Mouse (Mus musculus) hindbrain, embryonic 13.5 days (tissue): ENCODE results near the gene Rnf145. TPM values are rescaled to one million over a fixed set of nuclear protein-coding genes. Genes with fewer than 3 reads are reported as not detected.
A peak's percentile ranks its signal among the peaks of the same experiment; 100 is the strongest.
"Not testable (repeated sequence)": the region's sequence is repeated elsewhere in the genome, so short reads cannot be mapped to it uniquely, and the experiment has no call there.

Experiments used
- ATAC-seq: fragments of 200-750 bp; cut with Nextera tagmentation; 2 replicates; pipeline ENCODE4 v1.8.0; 2017; ENCODE audit warnings: moderate TSS enrichment; ENCODE audit not compliant: low FRiP score
- H3K27ac ChIP-seq: fragments of 300-500 bp; sonication (generic); 2 replicates; pipeline ENCODE4 v1.5.1; 2015; ENCODE audit warnings: inconsistent platforms, mild to moderate bottlenecking, moderate library complexity
- H3K27me3 ChIP-seq: fragments of 300-500 bp; sonication (generic); 2 replicates; pipeline ENCODE4 v1.6.1; 2015; ENCODE audit warnings: mild to moderate bottlenecking, inconsistent platforms
- H3K36me3 ChIP-seq: fragments of 300-500 bp; sonication (generic); 2 replicates; pipeline ENCODE4 v1.6.1; 2015; ENCODE audit warnings: mild to moderate bottlenecking, inconsistent platforms
- H3K4me1 ChIP-seq: fragments of 300-500 bp; sonication (generic); replicated peaks from 2 replicates; pipeline ENCODE4 v1.6.1; 2015; ENCODE audit warnings: inconsistent platforms
- H3K4me2 ChIP-seq: fragments of 300-500 bp; sonication (generic); 2 replicates; pipeline ENCODE4 v1.6.1; 2015; ENCODE audit warnings: inconsistent platforms, mild to moderate bottlenecking, moderate library complexity
- H3K4me3 ChIP-seq: fragments of 300-500 bp; sonication (generic); 2 replicates; pipeline ENCODE4 v1.5.1; 2015; ENCODE audit warnings: mild to moderate bottlenecking, inconsistent platforms
- H3K9ac ChIP-seq: fragments of 300-500 bp; sonication (generic); 2 replicates; pipeline ENCODE4 v1.6.1; 2015; ENCODE audit warnings: mild to moderate bottlenecking, inconsistent platforms
- H3K9me3 ChIP-seq: fragments of 300-500 bp; sonication (generic); 2 replicates; pipeline ENCODE4 v1.6.1; 2016; ENCODE audit warnings: inconsistent platforms
- WGBS: fragments of 180-500 bp; shearing (Covaris S2); methylation state at CpG from one replicate; pipeline ENCODE4 v1.1.7; 2015; 5-methylcytosine and 5-hydroxymethylcytosine counted together
- polyA plus RNA-seq: library from polyadenylated mRNA; unstranded; fragments of >200 nt; fragmentation: Nextera tagmentation; extraction: Ambion mirVana; gene quantifications from 2 replicates; pipeline ENCODE4 v1.2.1, GENCODE M21; 2015

Gene Rnf145
- polyA plus RNA-seq, 1 experiment from 2014 or later: 111 TPM

DNA sequence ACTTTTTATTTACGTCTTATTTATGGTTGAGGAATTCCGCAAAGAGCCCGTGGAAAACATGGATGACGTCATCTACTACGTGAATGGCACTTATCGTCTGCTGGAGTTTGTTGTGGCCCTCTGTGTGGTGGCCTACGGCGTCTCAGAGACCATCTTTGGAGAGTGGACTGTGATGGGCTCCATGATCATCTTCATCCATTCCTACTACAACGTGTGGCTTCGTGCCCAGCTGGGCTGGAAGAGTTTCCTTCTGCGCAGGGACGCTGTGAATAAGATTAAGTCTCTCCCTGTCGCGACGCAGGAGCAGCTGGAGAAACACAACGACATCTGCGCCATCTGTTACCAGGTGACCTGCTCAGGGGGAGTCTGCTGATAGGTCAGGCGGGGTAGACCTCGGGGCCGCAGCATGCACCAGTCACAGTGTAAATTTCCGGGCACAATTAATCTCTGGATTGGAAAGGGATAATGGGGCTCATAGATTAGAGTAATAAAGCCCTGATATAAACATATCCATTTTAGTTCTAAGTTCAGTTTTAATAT lies 42.8 kb downstream of the Rnf145 start:
- Histone ChIP-seq H3K4me1 (no peaks in the 10 kb centered on the region), H3K36me3 (peaks cover 85% of the 10 kb centered on the region), H3K9ac (no peak overlapping the region), H3K4me2 (no peak overlapping the region), H3K27me3 (no peaks in the 10 kb centered on the region), H3K4me3 (no peak overlapping the region), H3K27ac (no peak overlapping the region), H3K9me3 (no peaks in the 10 kb centered on the region)
- no peak for ATAC-seq
- WGBS: 79% methylated on average over 21 of the region's 21 CpGs

DNA sequence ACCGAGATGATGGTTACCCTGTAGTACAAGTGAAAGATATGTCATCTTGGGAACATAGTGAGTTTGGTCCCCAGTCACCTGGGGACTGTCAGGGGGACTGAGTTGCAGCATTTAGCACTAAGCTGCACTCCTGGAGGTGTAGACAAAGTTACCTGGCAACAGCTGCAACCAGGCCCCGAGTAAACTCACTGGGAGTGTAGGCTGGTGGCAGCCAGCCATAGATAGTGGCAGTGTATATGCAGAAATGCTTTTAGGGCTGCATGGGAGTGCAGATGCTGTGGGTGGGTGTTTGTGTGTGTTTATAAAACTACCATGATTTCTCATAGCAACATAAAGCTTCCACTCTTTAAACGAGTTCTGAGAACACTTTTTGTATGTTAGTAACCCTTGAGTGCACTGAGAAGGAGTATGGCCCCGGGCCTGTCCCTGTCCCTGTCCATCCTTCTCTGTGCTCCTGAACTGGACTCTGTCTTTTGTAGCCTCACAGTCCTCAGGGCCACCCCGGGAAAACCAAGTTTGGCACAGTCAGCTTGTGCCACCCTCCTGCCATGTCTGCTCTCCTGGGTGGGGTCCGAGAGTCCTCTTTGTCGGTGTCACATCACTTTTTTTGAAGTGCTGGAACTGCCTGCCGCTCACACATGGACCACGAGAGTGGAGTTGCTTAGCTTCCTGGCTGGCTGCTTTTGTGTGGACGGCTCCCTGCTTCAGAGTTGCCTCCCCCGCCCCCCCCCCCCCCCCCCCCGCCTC lies 43.8 kb downstream of the Rnf145 start:
- Histone ChIP-seq H3K9ac (no peak overlapping the region), H3K27me3 (no peaks in the 10 kb centered on the region), H3K9me3 (no peaks in the 10 kb centered on the region), H3K4me1 (no peaks in the 10 kb centered on the region), H3K36me3 (peaks cover 84% of the 10 kb centered on the region), H3K4me2 (no peak overlapping the region), H3K27ac (no peak overlapping the region), H3K4me3 (no peak overlapping the region)
- ATAC-seq: no peak
- WGBS: 82% methylated on average over 11 of the region's 12 CpGs

DNA sequence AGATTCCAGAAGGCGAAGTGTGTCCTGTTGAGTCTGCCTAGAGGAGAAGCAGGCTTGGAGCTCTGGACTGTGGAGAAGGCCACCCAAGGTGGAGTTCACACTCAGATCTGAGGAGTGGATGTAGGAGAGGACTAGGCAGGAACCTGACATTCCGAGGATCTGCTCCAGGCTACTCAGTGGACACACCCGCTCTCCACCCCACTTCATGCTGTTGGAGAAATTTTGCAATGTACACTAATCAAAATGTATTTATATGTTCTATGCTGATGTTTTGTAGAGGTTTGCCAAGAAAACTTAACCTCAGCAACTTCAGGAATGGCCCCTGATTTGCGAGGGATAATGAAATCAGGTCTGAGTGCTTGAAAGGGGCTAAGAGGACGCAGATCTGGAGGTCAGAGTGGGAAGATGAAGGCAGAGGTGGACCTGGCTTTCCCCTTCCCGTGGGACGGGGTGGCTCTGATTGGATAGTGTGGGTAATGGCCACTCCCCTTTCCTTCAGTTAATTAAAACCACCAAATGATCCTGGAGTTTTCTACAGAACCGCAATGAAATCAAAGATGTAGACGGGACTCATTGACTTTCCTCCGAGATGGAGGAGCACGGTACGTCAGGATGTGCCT lies 45.6 kb downstream of the Rnf145 start:
- Histone ChIP-seq H3K4me3 (no peak overlapping the region), H3K27ac (no peak overlapping the region), H3K4me2 (no peak overlapping the region), H3K9me3 (peaks cover 2% of the 10 kb centered on the region; the same call in 1 of the 2 replicates), H3K4me1 (no peaks in the 10 kb centered on the region), H3K27me3 (no peaks in the 10 kb centered on the region), H3K36me3 (peaks cover 73% of the 10 kb centered on the region), H3K9ac (no peak overlapping the region)
- WGBS: 92% methylated on average over 12 of the region's 12 CpGs
- no peak for ATAC-seq

DNA sequence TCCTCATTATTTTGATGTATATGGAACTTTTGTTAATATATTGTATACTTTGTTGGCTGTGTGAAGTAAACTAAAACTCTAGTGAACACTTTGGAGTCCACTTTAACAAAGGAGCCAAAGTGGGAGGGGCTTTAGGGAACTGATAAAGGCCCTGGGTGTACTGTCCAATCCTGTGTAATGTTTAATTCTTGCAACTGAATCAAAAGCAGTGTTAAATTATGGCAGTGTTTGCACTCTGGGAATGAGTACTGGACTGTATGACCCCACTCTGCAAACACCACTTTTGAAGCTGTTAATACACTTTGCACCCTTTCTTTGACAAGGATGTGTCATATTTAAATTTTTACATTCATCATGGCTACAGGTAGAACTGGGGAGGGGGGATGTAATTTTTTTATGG lies 46.2 kb downstream of the Rnf145 start:
- no peak overlapping the region for H3K27ac ChIP-seq
- no peak for ATAC-seq
- peaks cover 73% of the 10 kb centered on the region for H3K36me3 ChIP-seq
- H3K27me3 ChIP-seq: no peaks in the 10 kb centered on the region
- peaks cover 8% of the 10 kb centered on the region; the same call in 1 of the 2 replicates for H3K9me3 ChIP-seq
- H3K4me1 ChIP-seq: no peaks in the 10 kb centered on the region
- no peak overlapping the region for H3K4me2 ChIP-seq
- H3K9ac ChIP-seq: no peak overlapping the region
- no peak overlapping the region for H3K4me3 ChIP-seq

DNA sequence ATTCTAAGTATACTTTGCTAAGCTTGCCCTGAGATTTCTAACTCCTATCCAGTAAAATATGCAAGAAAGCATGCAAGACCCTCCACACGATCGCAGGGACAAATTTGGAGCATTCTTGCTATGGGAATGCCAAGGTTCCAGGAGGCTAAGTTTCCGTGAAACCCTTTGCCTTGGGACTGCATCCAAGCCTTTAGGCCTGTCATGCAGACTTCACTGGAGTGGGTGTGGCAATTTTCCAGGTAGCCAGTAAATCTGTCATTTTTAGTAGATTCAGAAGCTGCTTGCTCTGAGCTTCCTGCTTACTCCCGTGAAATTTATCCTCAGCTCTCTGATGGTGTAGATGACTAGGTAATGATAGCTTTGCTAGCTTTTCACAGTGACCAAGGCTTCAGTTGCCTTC lies 51.6 kb downstream of the Rnf145 start:
- H3K9ac ChIP-seq, H3K27me3 ChIP-seq, H3K4me2 ChIP-seq, ATAC-seq, H3K4me1 ChIP-seq, H3K9me3 ChIP-seq, H3K4me3 ChIP-seq, H3K27ac ChIP-seq: not testable (repeated sequence)
- 94% methylated on average over 4 of the region's 4 CpGs for WGBS
- H3K36me3 ChIP-seq: peaks cover 28% of the 10 kb centered on the region

DNA sequence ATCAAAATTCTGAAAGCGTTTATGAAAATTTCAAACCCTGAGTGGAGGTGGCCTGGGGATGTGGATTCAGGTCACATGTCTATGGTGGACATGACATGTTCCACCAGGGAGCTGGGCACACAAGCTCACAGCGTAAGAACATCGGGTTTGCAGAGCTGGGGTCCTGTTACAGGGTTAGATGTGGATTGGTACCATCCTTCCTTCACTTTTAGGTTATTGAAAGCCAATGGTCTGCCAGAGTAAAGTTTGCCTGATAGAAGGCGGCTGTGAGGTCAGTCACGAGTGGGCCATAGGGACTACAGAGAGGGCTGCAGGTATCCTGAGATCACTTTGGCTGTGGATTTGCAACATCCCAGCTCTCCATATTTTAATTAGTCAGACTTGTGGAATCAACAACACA lies 54.0 kb downstream of the Rnf145 start:
- H3K4me3 ChIP-seq: no peak overlapping the region
- peaks cover 9% of the 10 kb centered on the region for H3K36me3 ChIP-seq
- WGBS: 94% methylated on average over 5 of the region's 5 CpGs
- H3K27me3 ChIP-seq: no peaks in the 10 kb centered on the region
- H3K9me3 ChIP-seq: peaks cover 8% of the 10 kb centered on the region; the same call in 1 of the 2 replicates
- H3K27ac ChIP-seq: no peak overlapping the region
- ATAC-seq: no peak
- no peak overlapping the region for H3K9ac ChIP-seq
- H3K4me2 ChIP-seq: no peak overlapping the region
- no peaks in the 10 kb centered on the region for H3K4me1 ChIP-seq

DNA sequence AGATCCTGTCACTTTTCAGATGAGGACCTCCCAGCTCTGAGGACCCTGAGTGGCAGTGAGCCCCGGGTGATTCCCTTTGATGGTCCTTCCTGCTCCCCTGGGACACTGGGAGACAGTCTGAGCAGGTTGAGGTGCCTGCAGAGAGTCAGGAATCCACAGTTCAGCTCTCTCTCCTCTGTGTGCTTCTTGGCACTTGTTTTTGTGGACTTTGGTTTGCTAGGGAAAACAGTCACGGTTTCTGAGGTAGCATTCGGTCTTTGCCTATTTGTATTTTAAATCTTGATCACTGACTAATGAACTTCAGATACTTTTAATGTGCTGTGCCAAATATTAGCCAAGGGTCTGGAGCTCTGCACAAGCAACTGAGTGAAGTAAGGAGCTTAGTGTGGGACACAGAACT lies 54.6 kb downstream of the Rnf145 start:
- ATAC-seq: no peak
- peaks cover 8% of the 10 kb centered on the region; the same call in 1 of the 2 replicates for H3K9me3 ChIP-seq
- WGBS: 87% methylated on average over 3 of the region's 3 CpGs
- no peak overlapping the region for H3K27ac ChIP-seq
- no peaks in the 10 kb centered on the region for H3K27me3 ChIP-seq
- no peak overlapping the region for H3K4me2 ChIP-seq
- no peak overlapping the region for H3K9ac ChIP-seq
- no peak overlapping the region for H3K4me3 ChIP-seq
- H3K4me1 ChIP-seq: no peaks in the 10 kb centered on the region
- peaks cover 8% of the 10 kb centered on the region for H3K36me3 ChIP-seq

DNA sequence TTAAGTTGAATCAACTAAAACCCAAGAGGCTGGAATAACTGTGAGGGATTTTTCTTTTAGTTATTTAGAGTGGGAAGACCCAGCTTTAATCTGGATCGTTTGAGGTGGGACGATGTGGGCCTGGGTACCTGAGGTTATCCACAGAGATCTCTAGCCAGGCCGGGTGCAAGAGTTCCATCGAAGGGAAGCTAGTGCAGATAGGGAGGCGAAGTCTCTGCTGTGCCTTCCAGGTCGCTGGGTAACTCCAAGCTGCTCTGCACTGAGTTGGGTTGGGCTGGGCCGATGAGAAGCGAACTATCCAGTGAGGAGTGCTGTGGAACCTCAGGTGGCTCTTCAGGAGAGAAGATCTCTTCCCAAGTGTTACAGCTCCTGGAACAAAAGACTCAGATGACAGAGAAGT lies 55.6 kb downstream of the Rnf145 start:
- 92% methylated on average over 8 of the region's 8 CpGs for WGBS
- no peak for ATAC-seq
- H3K9ac ChIP-seq: no peak overlapping the region
- H3K4me3 ChIP-seq: no peak overlapping the region
- no peak overlapping the region for H3K4me2 ChIP-seq
- H3K9me3 ChIP-seq: peaks cover 6% of the 10 kb centered on the region; the same call in 1 of the 2 replicates
- H3K4me1 ChIP-seq: no peaks in the 10 kb centered on the region
- peaks cover 6% of the 10 kb centered on the region for H3K36me3 ChIP-seq
- H3K27ac ChIP-seq: no peak overlapping the region
- no peaks in the 10 kb centered on the region for H3K27me3 ChIP-seq

DNA sequence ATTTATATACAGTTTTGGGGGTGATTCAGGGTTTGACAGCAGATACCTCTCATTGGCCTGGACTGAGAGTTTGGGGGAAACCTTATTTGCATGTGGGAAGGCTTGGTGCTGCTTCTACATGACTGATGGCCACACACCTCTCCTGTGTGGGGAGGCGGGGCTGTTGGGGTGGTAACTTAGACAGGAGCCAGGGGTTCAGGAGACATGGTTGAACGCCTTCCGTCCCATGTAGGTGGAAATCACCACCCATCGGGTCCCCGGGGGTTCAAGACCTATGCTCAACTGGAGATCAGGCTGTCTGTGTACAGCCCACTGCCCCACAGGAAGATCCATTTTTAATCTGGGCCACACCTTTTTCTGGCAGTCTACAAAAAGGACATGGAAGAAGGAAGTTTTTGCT lies 56.1 kb downstream of the Rnf145 start:
- no peak overlapping the region for H3K27ac ChIP-seq
- peaks cover 1% of the 10 kb centered on the region; the same call in 1 of the 2 replicates for H3K36me3 ChIP-seq
- H3K27me3 ChIP-seq: no peaks in the 10 kb centered on the region
- no peak overlapping the region for H3K4me2 ChIP-seq
- H3K4me3 ChIP-seq: no peak overlapping the region
- no peak for ATAC-seq
- no peaks in the 10 kb centered on the region for H3K4me1 ChIP-seq
- WGBS: 96% methylated on average over 5 of the region's 5 CpGs
- H3K9me3 ChIP-seq: 0 out of 2 replicates have a peak, but pooled peaks cover 2% of the 10 kb centered on the region
- no peak overlapping the region for H3K9ac ChIP-seq

DNA sequence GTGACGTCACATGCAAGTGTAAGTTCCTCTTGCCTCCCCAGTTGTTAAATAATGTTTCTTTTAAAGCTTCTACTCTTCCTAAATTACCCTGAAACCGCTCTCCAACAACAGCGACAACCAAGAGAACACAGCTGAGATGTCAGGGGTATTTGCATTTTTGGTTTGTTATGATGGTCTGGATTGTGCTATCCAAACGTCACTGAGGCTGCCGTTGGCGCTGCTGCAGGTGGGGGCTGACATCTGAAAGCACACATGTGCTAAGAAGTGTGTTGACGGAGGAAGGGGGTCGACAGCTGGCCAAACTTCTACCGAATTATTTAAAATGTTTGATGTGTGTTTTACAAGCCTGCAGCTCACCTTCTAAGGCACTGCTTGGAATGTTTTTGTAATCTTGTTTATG lies 59.1 kb downstream of the Rnf145 start:
- Histone ChIP-seq H3K4me1 (no peaks in the 10 kb centered on the region), H3K4me3 (no peak overlapping the region), H3K9me3 (no peaks in the 10 kb centered on the region), H3K36me3 (no peaks in the 10 kb centered on the region), H3K27ac (no peak overlapping the region), H3K27me3 (no peaks in the 10 kb centered on the region), H3K4me2 (no peak overlapping the region), H3K9ac (no peak overlapping the region)
- WGBS: 88% methylated on average over 9 of the region's 9 CpGs
- ATAC-seq: no peak

DNA sequence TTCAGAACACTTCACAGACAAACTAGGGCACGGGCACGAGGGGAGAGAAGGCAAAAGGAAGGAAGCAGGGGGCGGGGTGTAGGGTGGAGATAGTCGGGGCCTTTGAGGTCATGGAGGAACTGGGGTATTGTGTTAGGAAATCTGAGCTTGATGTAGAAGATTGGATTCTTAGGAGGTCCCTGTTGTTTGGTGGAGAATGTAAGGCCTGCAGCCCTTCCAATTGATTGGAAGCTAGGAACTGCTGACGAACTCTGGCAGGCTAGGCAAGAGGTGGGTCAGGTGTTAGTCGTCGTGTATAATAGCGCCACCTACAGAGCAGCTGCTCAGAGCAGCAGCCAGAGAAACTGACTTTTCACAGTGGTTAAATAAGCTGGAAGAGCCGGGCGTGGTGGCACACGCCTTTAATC lies 62.5 kb downstream of the Rnf145 start:
- Histone ChIP-seq H3K36me3 (no peaks in the 10 kb centered on the region), H3K9me3 (no peaks in the 10 kb centered on the region), H3K9ac (no peak overlapping the region), H3K4me1 (no peaks in the 10 kb centered on the region), H3K4me2 (no peak overlapping the region), H3K27ac (no peak overlapping the region), H3K27me3 (no peaks in the 10 kb centered on the region), H3K4me3 (no peak overlapping the region)
- WGBS: 37% methylated on average over 11 of the region's 11 CpGs
- ATAC-seq: no peak

DNA sequence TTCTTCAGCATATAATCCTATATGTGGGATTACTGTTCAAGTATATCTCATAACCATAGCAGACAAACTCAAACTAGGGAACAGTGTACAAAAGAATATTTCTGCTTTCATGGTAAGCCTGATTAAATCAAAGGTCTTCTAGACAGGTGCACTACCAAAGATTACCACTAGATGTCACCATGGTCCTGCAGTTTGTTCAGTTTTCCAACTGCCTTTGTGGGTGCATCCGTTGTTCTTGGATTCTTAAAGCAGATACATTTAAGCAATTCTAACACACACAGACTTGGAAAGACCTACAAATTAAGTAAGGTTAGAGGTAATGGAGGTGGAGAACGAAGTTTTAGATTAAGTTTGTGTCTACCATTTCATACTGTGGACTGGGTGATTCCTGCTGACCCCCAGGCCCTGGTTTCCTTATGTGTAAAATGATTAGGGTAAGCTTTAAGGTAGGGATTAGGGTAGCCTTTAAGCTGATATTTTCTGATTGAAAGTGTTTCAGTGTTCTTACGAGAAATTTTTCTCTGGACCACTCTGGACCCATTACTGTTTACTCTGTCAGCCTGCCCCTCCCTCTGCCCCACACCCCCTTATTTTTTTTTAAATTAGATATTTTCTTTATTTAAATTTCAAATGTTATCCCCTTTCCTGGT lies 67.4 kb downstream of the Rnf145 start:
- Histone ChIP-seq H3K4me1 (no peaks in the 10 kb centered on the region), H3K27me3 (no peaks in the 10 kb centered on the region), H3K36me3 (no peaks in the 10 kb centered on the region), H3K9ac (no peak overlapping the region), H3K4me3 (no peak overlapping the region), H3K9me3 (no peaks in the 10 kb centered on the region), H3K4me2 (no peak overlapping the region), H3K27ac (no peak overlapping the region)
- peak; percentile 74; the same call in 1 of the 2 replicates for ATAC-seq
- WGBS: 16% methylated on average over 3 of the region's 3 CpGs
